Comparison of ENCODE assay signal across 11 mouse cellular contexts in the genomic region with DNA sequence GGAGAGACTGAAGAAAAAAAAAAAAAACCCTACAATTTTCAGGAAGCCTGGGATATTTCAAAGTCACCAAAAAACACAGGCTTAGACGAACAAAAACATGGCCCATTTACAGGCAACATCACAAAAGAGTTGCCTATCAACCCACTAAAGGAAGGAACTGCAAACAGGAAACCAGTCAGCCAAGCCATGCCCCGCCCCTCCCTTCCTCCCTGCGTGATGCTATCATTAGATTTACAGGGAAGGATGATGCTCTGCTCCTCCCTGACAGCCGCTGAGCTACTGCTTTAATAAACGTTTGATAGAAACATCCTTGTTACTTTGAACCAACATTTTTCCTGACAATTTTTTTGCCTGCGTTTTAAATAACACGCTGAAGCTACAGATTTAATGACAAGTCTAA. TPM values are rescaled to one million over a fixed set of nuclear protein-coding genes. Genes with fewer than 3 reads are reported as not detected.
A peak's percentile ranks its signal among the peaks of the same experiment; 100 is the strongest.
DNase-seq lines count a peak whose midpoint lies in the region; ATAC-seq and TF ChIP-seq lines count a peak whose summit lies in the region.
"Had no signal": no experiment of that assay in that cellular context is flagged by ENCODE, and none has a peak within 500 bp of the region (broad histone marks: within the 10 kb centered on the region; RNA-seq: fewer than 3 reads in every experiment).

No protein-coding gene starts in this region.

- no peaks in the 10 kb centered on the region for H3K9me3 ChIP-seq in MEL (replicated peaks; ENCODE audit: insufficient read depth, low read length)
- no peaks in the 10 kb centered on the region for H3K9me3 ChIP-seq in heart, embryonic 16.5 days (replicated peaks; ENCODE audit: control insufficient read depth, low read length)
- no peaks in the 10 kb centered on the region for H3K9me3 ChIP-seq in hindbrain, embryonic 11.5 days (ENCODE audit: control insufficient read depth, low read length)
- H3K9me3 ChIP-seq: forebrain, embryonic 13.5 days; stomach, embryonic 15.5 days had no signal

- peak in 1 of 2 experiments; percentile 34; a peak in 1 of 4 replicates for TF ChIP-seq EP300 in MEL (IDR thresholded peaks at IDR 0.05; ENCODE audit: low read depth in 1 of 2, low read length in 2 of 2)

- no peak overlapping the region for H3K4me3 ChIP-seq in MEL (ENCODE audit: control insufficient read depth in 1 of 2, insufficient read depth in 1 of 2, low read depth in 2 of 2, low read length in 2 of 2)
- H3K4me3 ChIP-seq in heart, embryonic 16.5 days (ENCODE audit: low read length) = no peak overlapping the region
- no peak overlapping the region for H3K4me3 ChIP-seq in hindbrain, embryonic 11.5 days (ENCODE audit: low read depth, low read length)
- H3K4me3 ChIP-seq: forebrain, embryonic 13.5 days; stomach, embryonic 15.5 days had no signal

- 59% methylated on average over 7 of the region's 7 CpGs for WGBS in heart, embryonic 16.5 days
- WGBS in hindbrain, embryonic 11.5 days = 88% methylated on average over 7 of the region's 7 CpGs

- no peak for TF ChIP-seq CTCF in MEL (IDR thresholded peaks at IDR 0.05 in 2 of 3, conservative IDR thresholded peaks at IDR 0.05 in 1 of 3; ENCODE audit: control insufficient read depth in 1 of 3, insufficient read depth in 1 of 3, low read depth in 2 of 3, low read length in 3 of 3, poor library complexity in 1 of 3, severe bottlenecking in 1 of 3)

- no peak overlapping the region; the same call in 1 of the 2 replicates for H3K27ac ChIP-seq in MEL (ENCODE audit: control insufficient read depth, low read depth, low read length)
- peak overlapping the region; percentile 72 for H3K27ac ChIP-seq in heart, embryonic 16.5 days (ENCODE audit: low read length)
- H3K27ac ChIP-seq in hindbrain, embryonic 11.5 days (ENCODE audit: low read depth, low read length) = no peak overlapping the region
- H3K27ac ChIP-seq: forebrain, embryonic 13.5 days; macrophage had no signal

- H3K4me2 ChIP-seq in heart, embryonic 16.5 days (ENCODE audit: low read depth, low read length) = no peak overlapping the region
- no peak overlapping the region for H3K4me2 ChIP-seq in hindbrain, embryonic 11.5 days (replicated peaks; ENCODE audit: low read depth, low read length)
- H3K4me2 ChIP-seq: forebrain, embryonic 13.5 days; stomach, embryonic 15.5 days had no signal

- H3K4me1 ChIP-seq in MEL (ENCODE audit: control insufficient read depth in 1 of 2, insufficient read depth in 2 of 2, low read length in 2 of 2) = peaks cover 21 to 35% of the 10 kb centered on the region in 2 experiments
- peaks cover 4% of the 10 kb centered on the region; the same call in 1 of the 2 replicates for H3K4me1 ChIP-seq in heart, embryonic 16.5 days (ENCODE audit: control insufficient read depth, insufficient read depth, low read length)
- no peaks in the 10 kb centered on the region for H3K4me1 ChIP-seq in hindbrain, embryonic 11.5 days (replicated peaks; ENCODE audit: control insufficient read depth, insufficient read depth, low read length)
- H3K4me1 ChIP-seq: forebrain, embryonic 13.5 days had no signal

- H3K27me3 ChIP-seq in MEL (ENCODE audit: control insufficient read depth in 1 of 2, insufficient read depth in 2 of 2, low read length in 2 of 2) = no peaks in the 10 kb centered on the region
- H3K27me3 ChIP-seq in heart, embryonic 16.5 days (ENCODE audit: control insufficient read depth, insufficient read depth, low read length) = no peaks in the 10 kb centered on the region
- no peaks in the 10 kb centered on the region for H3K27me3 ChIP-seq in hindbrain, embryonic 11.5 days (ENCODE audit: control insufficient read depth, insufficient read depth, low read length)
- H3K27me3 ChIP-seq: forebrain, embryonic 13.5 days; stomach, embryonic 15.5 days had no signal

- peak; percentile 11 to 16 for DNase-seq in B cell, adult 2 months
- peak; percentile 54 for DNase-seq in MEL (ENCODE audit: low read depth, low spot score)
- peak; percentile 78 to 80 for DNase-seq in kidney, postnatal 36 days
- DNase-seq in frontal cortex, postnatal 10 days (ENCODE audit: low spot score in 2 of 2) = no peak
- no peak for DNase-seq in hindbrain, embryonic 11.5 days (ENCODE audit: low spot score)
- no peak for DNase-seq in cerebellum, postnatal 10 days
- DNase-seq: cerebellum, adult 8-10 months had no signal

- H3K9ac ChIP-seq in MEL (ENCODE audit: control insufficient read depth, low read depth, low read length, poor library complexity, severe bottlenecking) = no peak overlapping the region
- H3K9ac ChIP-seq in heart, embryonic 16.5 days (ENCODE audit: low read length) = no peak overlapping the region
- H3K9ac ChIP-seq in hindbrain, embryonic 11.5 days (ENCODE audit: low read depth, low read length) = no peak overlapping the region
- H3K9ac ChIP-seq: forebrain, embryonic 13.5 days; stomach, embryonic 15.5 days had no signal

- H3K79me2 ChIP-seq in MEL (ENCODE audit: control insufficient read depth, insufficient read depth, low read length, poor library complexity) = no peaks in the 10 kb centered on the region

- peak; percentile 66; the same call in 1 of the 2 replicates for ATAC-seq in heart, embryonic 16.5 days (replicated peaks; ENCODE audit: extremely low read depth, insufficient read depth, low FRiP score)
- no peak for ATAC-seq in hindbrain, embryonic 11.5 days (ENCODE audit: low FRiP score)
- ATAC-seq: forebrain, embryonic 13.5 days had no signal

- no peak for TF ChIP-seq POLR2A in MEL (IDR thresholded peaks at IDR 0.05; ENCODE audit: control insufficient read depth in 1 of 2, insufficient read depth in 1 of 2, low read depth in 1 of 2, low read length in 2 of 2, poor library complexity in 1 of 2)

- peaks cover 0 to 40% of the 10 kb centered on the region in 2 experiments; a peak in 2 of 4 replicates for H3K36me3 ChIP-seq in MEL (ENCODE audit: control insufficient read depth in 1 of 2, insufficient read depth in 2 of 2, low read length in 2 of 2)
- H3K36me3 ChIP-seq in heart, embryonic 16.5 days (ENCODE audit: control insufficient read depth, insufficient read depth) = no peaks in the 10 kb centered on the region
- H3K36me3 ChIP-seq in hindbrain, embryonic 11.5 days (ENCODE audit: control insufficient read depth, insufficient read depth, low read length) = no peaks in the 10 kb centered on the region
- H3K36me3 ChIP-seq: stomach, embryonic 15.5 days had no signal

- TF ChIP-seq RAD21 in MEL (IDR thresholded peaks at IDR 0.05; ENCODE audit: low read depth, low read length) = no peak

TF ChIP-seq in MEL, 35 proteins besides CTCF, POLR2A, EP300 and RAD21:
- TF ChIP-seq SIN3A (IDR thresholded peaks at IDR 0.05; ENCODE audit: low read length) (no peak), UBTF (IDR thresholded peaks at IDR 0.05; ENCODE audit: borderline replicate concordance, insufficient read depth, low read depth, low read length) (no peak), POLR2AphosphoS2 (IDR thresholded peaks at IDR 0.05; ENCODE audit: low read length) (no peak), JUND (IDR thresholded peaks at IDR 0.05; ENCODE audit: low read depth, low read length) (no peak), RCOR1 (IDR thresholded peaks at IDR 0.05; ENCODE audit: low read depth, low read length) (no peak), ELF1 (IDR thresholded peaks at IDR 0.05; ENCODE audit: low read depth, low read length) (no peak), MEF2A (IDR thresholded peaks at IDR 0.05; ENCODE audit: extremely low read depth, insufficient replicate concordance, low read depth, low read length, poor library complexity, severe bottlenecking) (no peak), MAFK (IDR thresholded peaks at IDR 0.05; ENCODE audit: borderline replicate concordance, low read depth, low read length) (no peak), GABPA (IDR thresholded peaks at IDR 0.05; ENCODE audit: low read depth, low read length) (no peak)

RNA-seq across cellular contexts. Expression of a gene that starts 39.5 kb away (rescaled TPM):
- 2.6 and 2.7 TPM in 2 replicates for total RNA-seq in MEL (2012; rRNA removed)
- polyA plus RNA-seq in MEL (2012; ENCODE audit: insufficient read depth in 1 of 2, insufficient read length in 2 of 2, low read depth in 1 of 2, low replicate concordance in 2 of 2, missing spikeins in 1 of 2) = 1 to 10 TPM in 1 of 2 experiments, not detected in 1; 5.9 TPM
- 4.1 and 4.7 TPM in 2 replicates for polyA plus RNA-seq in heart, embryonic 16.5 days (2015; fragmentation: Nextera tagmentation; extraction: Ambion mirVana)
- polyA plus RNA-seq in hindbrain, embryonic 11.5 days (2014; fragmentation: Nextera tagmentation; extraction: Ambion mirVana) = 14.1 and 17.2 TPM in 2 replicates

Comparison
In these comparisons a context has a peak if more than half of its experiments do, and no peak if none do; other contexts are left out.
1. DNase-seq: peak in B cell, adult 2 months (2 of 2), MEL (single experiment) and kidney, postnatal 36 days (2 of 2); none in frontal cortex, postnatal 10 days (0 of 2), hindbrain, embryonic 11.5 days (single experiment) and cerebellum, postnatal 10 days (0 of 2).